Mouse (Mus musculus) megakaryocyte progenitor cell, adult 5-6 weeks (primary cell): ENCODE results near the gene Mt1. TPM values are rescaled to one million over a fixed set of nuclear protein-coding genes. Genes with fewer than 3 reads are reported as not detected.
"Not testable (repeated sequence)": the region's sequence is repeated elsewhere in the genome, so short reads cannot be mapped to it uniquely, and the experiment has no call there.

Experiments
- ATAC-seq: replicated peaks from 2 replicates; pipeline ENCODE4 v1.8.0; 2016; ENCODE audit warnings: mild to moderate bottlenecking, moderate TSS enrichment, inconsistent platforms; ENCODE audit not compliant: poor library complexity
- total RNA-seq, 2 experiments: library from RNA; stranded (forward) in 1 of 2; stranded (reverse) in 1 of 2; fragments of 157-497, 149-512 nt in 1 of 2; fragments of 200-1000 nt in 1 of 2; gene quantifications; 2 replicates each; pipeline versions ENCODE4 v1.2.3 to v1.2.4; 2015 to 2017

The Mt1 gene
- total RNA-seq (2015), result 232 and 285 TPM in 2 replicates
- total RNA-seq (2017), result 321 and 389 TPM in 2 replicates

DNA sequence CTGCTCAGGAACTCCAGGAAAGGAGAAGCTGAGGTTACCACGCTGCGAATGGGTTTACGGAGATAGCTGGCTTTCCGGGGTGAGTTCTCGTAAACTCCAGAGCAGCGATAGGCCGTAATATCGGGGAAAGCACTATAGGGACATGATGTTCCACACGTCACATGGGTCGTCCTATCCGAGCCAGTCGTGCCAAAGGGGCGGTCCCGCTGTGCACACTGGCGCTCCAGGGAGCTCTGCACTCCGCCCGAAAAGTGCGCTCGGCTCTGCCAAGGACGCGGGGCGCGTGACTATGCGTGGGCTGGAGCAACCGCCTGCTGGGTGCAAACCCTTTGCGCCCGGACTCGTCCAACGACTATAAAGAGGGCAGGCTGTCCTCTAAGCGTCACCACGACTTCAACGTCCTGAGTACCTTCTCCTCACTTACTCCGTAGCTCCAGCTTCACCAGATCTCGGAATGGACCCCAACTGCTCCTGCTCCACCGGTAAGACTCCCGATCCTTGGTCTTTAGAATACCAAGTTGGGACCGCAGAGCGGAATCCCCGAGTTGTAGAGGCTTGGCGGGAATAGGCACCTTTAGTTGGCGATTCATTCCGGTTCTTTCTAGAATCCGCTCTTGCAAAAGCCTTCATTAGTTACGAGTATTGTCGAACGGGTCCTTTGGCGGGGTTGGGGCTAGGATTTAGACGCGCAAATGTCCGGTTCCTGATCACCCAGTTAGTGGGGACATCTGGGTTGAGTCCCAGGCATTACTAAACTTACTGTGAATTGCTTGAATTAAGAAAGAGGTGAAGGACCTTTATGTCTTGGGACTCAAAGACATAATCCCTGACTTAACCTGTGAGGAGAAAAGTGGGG lies at the start of gene Mt1:
Mt1 (plus strand) TSS at position 226 of the 856 bp plus-strand sequence.
- peak; percentile 77 for ATAC-seq

DNA sequence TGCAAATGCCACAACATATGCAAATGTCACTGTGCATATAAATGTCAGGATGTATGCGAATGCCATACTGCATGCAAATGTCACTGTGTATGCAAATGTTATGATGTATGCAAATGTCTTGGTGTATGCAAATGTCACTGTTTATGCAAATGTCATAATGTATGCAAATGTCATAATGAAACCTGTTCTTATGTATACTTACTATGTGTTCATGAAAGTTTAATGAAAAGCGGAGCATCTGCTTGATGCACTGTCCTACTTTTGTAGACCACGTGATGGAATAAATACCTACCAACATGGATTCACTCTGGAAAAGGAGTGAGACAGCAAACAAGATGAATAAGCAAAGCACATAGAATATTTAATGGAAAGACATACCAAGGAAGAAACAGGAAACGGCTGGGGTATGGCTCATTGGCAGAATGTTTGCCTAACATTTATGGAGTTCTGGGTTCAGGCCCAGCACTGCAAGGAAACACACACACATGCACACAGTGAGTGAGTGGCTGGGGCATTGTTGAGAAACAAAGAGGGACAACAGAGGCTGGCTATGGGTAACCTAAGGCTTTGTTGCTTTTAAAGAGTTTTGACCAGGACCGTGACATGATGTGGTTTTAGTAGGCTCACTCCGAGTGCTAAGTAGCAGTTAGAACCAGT lies 49.6 kb upstream of the Mt1 start:
- no peak for ATAC-seq

DNA sequence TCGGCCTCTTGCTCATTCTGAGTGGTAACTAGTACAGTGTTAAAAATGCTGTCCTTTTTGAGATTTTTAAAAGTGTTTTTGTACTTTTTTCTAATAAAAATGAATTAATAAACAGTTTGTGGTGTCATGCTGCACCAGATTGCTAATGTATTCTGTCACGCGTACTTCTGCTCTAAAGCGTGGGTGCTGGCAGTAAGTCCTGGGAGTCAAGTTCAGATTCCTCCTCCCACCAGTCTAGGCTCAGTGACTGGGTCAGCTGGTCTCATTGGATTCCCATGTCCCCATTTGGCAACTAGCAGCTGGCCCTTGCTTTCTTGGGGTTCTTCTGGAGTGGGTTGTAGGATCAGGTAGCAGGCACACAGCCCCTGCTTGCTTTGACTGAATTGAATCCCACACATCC lies 48.8 kb upstream of the Mt1 start:
- no peak for ATAC-seq

DNA sequence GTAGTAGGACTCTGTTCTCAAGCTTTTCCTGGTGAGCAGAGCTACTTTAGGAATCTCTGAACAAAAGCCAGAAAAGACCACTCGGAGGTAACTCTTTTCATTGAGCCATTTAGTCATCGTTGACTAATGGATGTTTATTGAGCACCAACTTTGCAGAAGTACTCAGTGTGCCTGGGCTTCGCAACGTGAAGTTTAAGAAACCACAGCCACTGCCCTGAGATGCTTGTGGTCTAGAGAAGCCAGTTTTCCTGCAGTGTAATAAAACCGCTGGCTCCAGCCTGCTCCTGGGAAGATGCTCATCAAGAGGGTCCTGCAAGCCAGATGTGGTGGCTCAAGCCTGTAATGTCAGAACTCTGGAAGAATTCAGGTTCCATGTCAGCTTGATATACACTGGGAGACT lies 46.8 kb upstream of the Mt1 start:
- no peak for ATAC-seq

DNA sequence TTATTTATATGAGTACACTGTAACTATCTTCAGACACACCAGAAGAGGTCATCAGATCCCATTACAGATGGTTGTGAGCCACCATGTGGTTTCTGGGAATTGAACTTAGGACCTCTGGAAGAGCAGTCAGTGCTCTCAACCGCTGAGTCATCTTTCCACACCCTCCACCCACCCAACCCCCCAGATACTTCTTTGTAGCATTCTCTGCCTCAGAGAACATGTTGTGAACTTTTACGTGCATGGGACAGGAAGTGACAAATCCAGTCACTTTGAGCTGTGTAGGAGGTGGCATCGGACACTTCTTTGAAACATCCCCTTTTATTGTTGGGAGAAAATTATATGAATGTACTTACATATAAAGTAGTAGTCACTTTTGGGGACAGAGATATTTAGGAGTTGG lies 44.3 kb upstream of the Mt1 start:
- not testable (repeated sequence) for ATAC-seq

DNA sequence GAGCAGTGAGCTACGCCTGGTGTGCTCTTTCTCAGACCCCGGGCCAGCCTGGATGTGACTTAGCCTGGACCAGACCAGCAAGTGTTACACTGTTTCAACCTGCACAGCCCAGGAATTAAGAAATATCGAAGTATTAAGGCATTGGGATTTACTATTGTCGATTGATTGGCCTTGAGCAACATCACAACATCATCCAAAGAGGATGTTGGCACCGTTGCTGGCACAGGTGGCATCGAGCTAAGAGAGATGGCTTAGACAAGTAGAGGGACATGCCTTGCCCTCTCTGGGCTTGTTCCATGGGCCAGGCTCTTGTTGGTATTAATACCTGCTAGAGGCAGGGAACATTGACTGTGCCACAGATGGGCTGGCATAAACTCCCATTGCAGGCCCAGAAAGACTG lies 43.3 kb upstream of the Mt1 start:
- ATAC-seq, result no peak

DNA sequence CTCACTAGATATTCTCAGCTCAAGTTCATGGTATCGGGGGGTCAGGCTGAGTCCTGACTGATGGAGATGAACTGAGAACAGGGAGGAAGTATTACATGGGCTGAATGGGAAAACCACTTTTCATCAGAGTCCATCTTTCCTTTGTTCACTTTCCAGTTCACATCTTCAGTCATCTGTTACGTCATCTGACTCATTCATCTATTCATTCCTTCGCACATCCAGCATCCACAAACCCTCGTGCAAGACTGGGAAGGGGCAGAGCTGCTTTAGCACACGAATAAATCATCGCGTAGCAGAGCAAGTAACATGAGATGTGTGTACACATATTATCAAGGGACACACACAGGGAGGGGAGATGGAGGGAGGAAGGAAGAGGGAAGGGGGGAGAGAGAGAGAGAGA lies 42.7 kb upstream of the Mt1 start:
- no peak for ATAC-seq

DNA sequence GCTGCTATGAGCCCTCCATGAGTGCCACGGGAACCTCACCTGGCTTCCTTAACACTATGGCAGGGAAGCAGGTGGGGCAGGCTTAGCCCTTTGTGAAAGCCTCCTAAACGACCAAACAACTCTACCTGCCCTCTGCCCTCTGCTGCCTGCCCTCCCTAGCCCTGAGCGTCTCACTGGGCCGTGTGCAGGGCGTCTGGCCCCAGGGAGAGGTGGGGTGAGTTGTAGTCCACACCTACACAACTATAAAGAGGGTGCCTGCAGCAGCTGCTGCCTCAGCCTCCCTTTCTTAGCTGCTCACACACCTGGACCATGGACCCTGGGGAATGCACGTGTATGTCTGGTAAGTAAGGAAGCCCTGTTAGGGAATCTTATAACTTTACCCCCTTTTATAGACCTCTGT lies 41.9 kb upstream of the Mt1 start, which contains the start of gene Mt4:
Mt4 (plus strand) TSS at position 265 of the 400 bp plus-strand sequence.
- no peak for ATAC-seq

DNA sequence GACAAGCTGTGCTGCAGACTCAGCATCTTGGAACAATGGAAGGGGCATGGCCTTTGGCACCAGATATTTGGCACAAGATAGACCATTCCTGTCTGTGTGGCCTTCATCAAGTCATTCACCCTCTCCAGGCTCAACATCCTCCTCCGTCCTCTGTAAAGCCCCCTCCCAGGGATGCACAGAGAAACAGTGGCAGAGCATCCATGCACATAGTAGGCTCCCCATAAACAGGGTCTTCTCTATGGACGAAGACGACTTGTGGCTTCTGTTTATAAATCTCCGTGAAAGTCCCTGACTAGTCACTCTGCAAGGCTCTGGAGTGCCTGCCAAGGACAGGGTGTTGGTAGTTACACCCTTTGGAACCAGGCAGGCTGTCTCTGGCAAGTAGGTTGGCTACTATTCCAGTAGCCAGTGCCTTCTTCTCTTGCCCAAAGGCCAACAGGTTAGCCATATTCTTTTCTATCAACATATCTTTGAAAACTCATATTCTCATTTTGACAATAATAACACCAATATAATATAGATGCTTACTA lies 38.6 kb upstream of the Mt1 start:
- no peak for ATAC-seq

DNA sequence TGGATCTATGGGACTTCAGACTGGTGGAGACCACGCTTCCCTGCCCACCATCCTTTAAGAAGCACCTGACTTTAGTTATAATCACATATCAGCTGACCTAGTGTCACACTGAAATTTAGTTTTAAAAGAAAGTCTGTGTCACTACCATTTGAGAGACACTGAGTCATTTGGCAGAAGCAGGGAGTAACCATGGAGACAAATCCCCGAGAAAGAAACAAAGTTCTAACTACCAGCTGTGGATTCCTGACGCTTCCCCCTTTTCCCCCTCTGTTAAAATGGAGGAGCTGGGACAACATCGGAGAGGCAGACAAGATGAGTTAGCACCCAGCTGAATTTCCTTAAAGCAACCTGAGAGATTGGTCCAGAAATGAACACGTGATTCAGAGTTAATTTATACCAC lies 30.6 kb upstream of the Mt1 start:
- no peak for ATAC-seq

DNA sequence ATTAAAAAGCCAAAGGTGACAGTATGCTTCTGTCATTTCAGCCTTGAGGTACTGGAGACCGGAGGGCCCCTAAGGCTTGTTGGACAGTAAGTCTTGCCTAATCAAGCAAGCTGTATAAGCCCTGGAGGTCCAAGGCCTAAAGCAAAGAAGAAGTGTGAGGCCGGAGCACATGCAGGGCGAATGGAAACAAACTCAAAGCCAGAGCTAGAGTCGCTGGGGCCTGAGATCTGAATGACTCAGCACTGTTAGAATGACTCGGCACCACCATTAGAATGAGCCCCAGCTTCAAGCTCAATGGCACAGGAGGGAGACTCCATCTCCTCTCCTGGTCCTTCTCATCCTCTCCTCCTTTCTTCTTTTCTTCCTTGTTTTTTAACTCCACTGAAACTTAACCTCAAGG lies 28.0 kb upstream of the Mt1 start:
- ATAC-seq, result peak; percentile 63

DNA sequence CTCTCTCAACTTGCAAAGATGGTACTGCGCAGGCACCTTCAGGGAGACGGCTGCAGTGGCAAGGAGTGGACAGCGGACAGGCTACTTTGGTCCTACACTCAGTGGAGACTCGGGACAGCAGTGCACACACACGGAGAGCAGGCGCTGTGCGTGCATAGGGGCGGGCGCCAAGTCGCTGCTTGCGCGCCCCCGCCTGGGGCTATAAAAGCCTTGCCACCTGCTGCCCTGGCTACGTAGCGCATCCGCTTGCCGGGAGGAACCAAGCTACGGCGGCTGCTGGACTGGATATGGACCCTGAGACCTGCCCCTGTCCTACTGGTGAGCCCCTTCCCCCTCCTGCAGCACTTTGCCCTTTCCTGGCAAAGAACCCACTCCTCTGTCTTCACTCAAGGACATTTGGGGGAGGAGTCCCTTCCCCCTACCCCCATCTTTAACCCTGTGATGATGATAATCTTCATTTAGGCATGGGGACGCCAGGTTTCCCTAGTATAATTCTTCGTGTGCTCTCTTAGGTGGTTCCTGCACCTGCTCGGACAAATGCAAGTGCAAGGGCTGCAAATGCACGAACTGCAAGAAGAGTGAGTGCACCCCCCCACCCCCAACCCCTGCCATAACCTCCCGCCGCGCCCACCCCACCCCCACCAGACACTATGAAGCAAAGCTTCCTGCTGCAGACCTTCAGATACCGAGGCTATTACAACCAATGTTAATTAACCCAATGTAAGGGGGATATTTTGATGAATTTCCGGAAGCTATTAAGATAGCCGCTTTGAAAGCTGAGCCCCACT lies 26.2 kb upstream of the Mt1 start, which contains the start of gene Mt3:
Mt3 (plus strand) TSS at position 95 of the 788 bp plus-strand sequence.
- ATAC-seq, result peak; percentile 90

DNA sequence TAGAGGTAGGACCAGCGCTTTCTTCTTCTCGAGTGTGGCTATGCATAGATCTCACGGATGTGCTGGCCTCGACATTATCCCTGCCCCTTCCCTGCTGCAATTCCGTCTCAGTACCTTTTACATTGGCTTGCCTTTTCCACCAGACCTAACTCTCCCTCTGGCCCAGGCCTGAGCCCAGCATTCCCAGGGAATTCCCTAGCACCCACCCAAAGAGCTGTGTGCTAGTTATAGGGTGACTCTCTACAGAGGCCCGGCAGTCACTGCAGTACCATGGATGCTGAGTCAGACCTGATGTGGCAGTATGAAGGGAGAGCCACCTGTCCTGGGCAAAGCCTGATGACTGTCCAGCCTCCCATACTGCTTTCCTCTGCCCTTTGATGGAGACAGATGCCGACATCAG lies 25.4 kb upstream of the Mt1 start:
- ATAC-seq, result no peak

DNA sequence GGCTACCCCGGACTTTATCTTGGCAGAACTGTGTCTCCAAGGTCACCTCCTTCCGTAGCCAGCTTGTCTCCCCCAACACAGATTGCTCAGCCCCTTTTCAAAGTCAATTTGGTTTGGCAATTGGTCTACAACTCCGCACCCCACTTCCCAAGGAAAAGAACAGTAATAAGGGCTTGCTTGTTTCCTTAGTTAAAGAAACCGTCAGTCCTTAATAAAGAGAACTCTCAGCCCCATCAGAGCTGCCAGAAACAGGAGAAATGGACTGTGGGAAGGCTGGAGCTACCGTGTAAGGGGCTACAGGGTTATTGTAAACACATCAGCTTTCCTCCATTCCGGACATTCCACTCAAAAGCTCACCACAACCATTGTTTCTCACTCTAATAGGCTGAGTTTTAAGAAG lies 24.3 kb upstream of the Mt1 start:
- no peak for ATAC-seq

DNA sequence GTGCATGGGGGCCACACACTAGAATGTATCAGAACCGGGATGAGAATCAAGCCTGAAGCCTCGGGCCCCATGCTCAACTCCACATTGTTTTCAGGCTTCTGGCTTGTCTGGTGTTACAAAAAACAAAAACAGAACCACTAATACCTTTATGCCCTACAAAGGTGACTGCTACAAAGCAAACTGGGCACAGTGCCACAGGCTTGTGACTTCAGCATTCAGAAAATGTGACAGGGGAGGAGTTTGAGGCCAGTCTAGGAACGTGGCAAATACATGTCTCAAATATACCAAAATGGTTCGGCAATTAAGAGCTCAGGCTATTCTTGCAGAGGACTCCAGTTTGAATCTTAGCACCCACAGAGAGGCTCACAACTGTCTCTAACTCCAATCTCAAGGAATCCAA lies 22.8 kb upstream of the Mt1 start:
- no peak for ATAC-seq

DNA sequence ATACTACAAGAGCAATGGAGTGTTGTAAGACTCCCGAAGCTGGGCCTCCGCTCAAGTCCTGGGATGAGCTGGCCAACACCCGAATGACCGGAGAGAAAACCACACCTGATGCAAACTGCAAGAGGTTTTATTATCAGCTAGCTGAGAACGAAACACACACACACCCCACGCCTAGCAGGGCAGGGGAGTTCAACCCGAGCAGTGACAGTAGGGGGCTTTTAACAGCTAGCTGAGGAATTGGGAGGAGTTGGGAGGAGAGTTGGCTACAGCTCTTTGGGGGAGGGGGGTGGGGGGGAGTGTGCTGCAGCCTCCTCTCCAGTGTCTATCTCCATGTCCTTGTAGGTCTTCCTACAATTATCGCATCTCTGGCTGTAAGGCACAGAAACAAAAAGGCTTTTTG lies 13.1 kb upstream of the Mt1 start:
- ATAC-seq, result not testable (repeated sequence)

DNA sequence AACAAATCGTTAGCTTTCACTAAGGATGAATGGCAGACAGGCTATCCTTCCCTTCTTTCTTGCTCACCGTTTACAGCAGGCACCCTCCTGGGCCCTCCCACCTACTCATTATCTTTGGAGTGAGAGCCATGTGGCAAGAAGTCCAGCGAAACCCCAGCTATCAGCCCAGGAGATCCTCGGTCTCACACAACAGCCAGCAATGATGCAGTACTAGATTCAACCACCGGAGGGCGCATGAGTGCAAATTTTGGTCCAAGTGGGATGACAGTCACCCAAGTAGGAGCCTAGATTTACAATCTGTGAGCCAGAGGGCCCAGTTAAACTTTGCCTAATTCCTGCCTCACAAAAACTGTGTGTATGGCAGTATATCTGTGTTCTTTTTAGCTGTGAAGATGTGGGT lies 11.6 kb upstream of the Mt1 start:
- peak; percentile 72 for ATAC-seq

DNA sequence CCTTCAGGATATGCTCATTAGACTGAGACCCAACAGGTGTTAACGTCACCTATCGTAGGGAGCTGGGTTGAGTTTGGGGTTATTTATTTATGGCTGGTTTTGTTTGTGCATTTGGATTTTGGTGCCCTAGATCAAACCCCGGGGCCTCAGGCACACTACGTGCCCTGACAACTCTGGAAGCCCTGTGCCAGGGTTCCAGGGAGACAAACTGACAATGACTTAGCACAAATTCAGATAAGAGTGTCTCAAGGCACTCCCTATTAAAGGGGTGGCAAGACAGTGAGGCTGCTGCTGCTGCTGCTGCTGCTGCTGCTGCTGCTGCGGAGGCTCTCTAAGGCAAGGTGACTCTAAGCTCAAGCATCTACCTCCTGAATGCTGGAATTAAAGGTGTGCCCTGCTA lies 9.3 kb upstream of the Mt1 start:
- peak; percentile 42 for ATAC-seq

DNA sequence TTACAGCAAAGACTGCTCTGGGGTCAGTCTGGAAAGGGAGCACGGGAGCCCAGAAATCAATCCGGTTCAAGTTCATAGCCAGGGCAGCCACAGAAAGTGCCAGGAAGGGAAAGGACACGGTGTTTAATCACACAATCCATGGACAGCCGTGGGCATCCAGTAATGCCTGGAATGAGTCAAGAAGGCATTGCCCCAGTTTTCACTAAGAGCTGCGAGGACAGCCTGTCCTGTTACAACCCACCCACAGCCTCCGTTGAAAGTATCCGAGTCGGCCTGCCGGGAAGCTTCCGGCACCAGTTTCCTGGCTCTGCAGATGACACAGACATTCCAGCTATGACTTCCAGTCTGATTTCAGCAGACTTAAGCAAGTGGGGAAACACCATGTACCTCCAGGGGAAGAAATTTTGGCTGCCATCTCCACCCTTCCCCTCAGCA lies 7.5 kb upstream of the Mt1 start:
- no peak for ATAC-seq

DNA sequence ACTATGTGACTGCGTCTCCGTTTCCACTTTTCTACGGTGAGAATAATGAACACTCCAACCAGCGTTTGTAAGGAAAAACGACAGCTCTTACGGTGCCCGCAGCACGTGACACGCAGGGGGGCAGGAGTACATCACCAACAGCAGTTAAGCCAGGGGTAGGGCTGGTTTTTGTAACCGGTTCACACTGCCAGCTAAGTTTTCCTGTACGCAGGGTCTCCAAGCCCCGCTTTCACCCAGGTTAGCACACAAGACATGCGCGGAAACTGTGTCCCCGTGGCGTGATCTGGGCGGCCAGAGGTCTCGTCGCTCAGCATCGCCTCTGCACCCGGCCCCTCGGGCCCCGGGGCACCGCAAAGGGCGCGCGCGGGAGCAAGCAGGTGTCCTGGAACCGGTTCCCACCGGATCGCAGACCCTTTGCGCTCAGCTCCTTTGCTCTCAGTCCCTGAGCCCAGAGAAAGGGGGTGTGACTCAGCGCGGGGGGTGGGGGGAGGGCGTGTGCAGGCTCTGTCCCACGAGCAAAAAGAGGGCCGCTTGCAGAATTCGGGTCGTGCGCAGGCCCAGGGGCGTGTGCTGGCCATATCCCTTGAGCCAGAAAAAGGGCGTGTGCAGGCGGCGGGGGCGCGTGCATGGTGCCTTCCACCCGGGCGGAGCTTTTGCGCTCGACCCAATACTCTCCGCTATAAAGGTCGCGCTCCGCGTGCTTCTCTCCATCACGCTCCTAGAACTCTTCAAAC lies 6.6 kb upstream of the Mt1 start, which contains the start of gene Mt2:
Mt2 (plus strand) TSS at position 590 of the 734 bp plus-strand sequence.
- peak; percentile 79 for ATAC-seq
